Mouse (Mus musculus) naive thymus-derived CD4-positive, alpha-beta T cell, adult 2 months (primary cell): Measurements from ENCODE around the gene Gm26602.

Source experiments
- DNase-seq: peaks from one replicate; pipeline ENCODE4 v3.0.0-alpha.2; 2011; ENCODE audit warnings: low read depth

Gm26602 gene

GRCm38 (mm10) chr10:79910556-79910955 is at the start of gene Gm26602:
Gene Gm26602 (plus strand): TSS chr10:79910856.
- no peak for DNase-seq

GRCm38 (mm10) chr10:79861230-79862048 is 49.2 kb upstream of the Gm26602 start:
- DNase-seq: no peak

- DNase-seq: no peak
Observed at GRCm38 (mm10) chr10:79862049-79862788, 48.4 kb upstream of the Gm26602 start.

GRCm38 (mm10) chr10:79862925-79863324 is 47.7 kb upstream of the Gm26602 start:
- DNase-seq: no peak

GRCm38 (mm10) chr10:79864351-79865188 is 46.1 kb upstream of the Gm26602 start:
- peak; percentile 36 for DNase-seq

- DNase-seq: no peak
Observed at GRCm38 (mm10) chr10:79865189-79865601, 45.5 kb upstream of the Gm26602 start.

- DNase-seq: peak; percentile 21
Observed at GRCm38 (mm10) chr10:79865801-79866295, 44.8 kb upstream of the Gm26602 start.

- no peak for DNase-seq
Observed at GRCm38 (mm10) chr10:79866601-79867000, 44.1 kb upstream of the Gm26602 start.

- DNase-seq: no peak
Observed at GRCm38 (mm10) chr10:79871845-79872244, 38.8 kb upstream of the Gm26602 start.

- DNase-seq: no peak
Observed at GRCm38 (mm10) chr10:79872862-79873261, 37.8 kb upstream of the Gm26602 start.

GRCm38 (mm10) chr10:79873313-79873712 is 37.3 kb upstream of the Gm26602 start:
- no peak for DNase-seq

GRCm38 (mm10) chr10:79873715-79874289 is 36.9 kb upstream of the Gm26602 start:
- no peak for DNase-seq

GRCm38 (mm10) chr10:79874290-79874862 is 36.3 kb upstream of the Gm26602 start, which contains the start of the genes Prtn3 and Plppr3:
Gene Prtn3 (plus strand): TSS chr10:79874476.
Gene Plppr3 (minus strand): TSS chr10:79874634.
- peak; percentile 37 for DNase-seq

GRCm38 (mm10) chr10:79877174-79877573 is 33.5 kb upstream of the Gm26602 start:
- peak; percentile 19 for DNase-seq

GRCm38 (mm10) chr10:79877757-79878156 is 32.9 kb upstream of the Gm26602 start:
- DNase-seq: peak; percentile 51

GRCm38 (mm10) chr10:79879527-79879926 is 31.1 kb upstream of the Gm26602 start:
- no peak for DNase-seq

- no peak for DNase-seq
Observed at GRCm38 (mm10) chr10:79880721-79881120, 29.9 kb upstream of the Gm26602 start.

- DNase-seq: no peak
Observed at GRCm38 (mm10) chr10:79881981-79882380, 28.7 kb upstream of the Gm26602 start.

- peak; percentile 86 for DNase-seq
Observed at GRCm38 (mm10) chr10:79883297-79884084, 27.2 kb upstream of the Gm26602 start.

- no peak for DNase-seq
Observed at GRCm38 (mm10) chr10:79884446-79884845, 26.2 kb upstream of the Gm26602 start.
